Mouse (Mus musculus): Measurements from ENCODE around the gene Sgcb.

- TF ChIP-seq POLR2A (IDR thresholded peaks at IDR 0.05; ENCODE audit: extremely low read depth, insufficient read depth, low read length) (no peak), CTCF (IDR thresholded peaks at IDR 0.05; ENCODE audit: low read depth, low read length) (peak; percentile 80)
Measured at GRCm38 (mm10) chr5:73633141-73633540, 14.4 kb downstream of the Sgcb start.

All from liver, adult 2 months (tissue).